Mouse (Mus musculus): ENCODE data around the gene Ggact. TPM values are rescaled to one million over a fixed set of nuclear protein-coding genes. Genes with fewer than 3 reads are reported as not detected.

Ggact gene
- total RNA-seq, 2 experiments from 2014 or later = 28.9 to 30.4 TPM

- no peak for DNase-seq (ENCODE audit: extremely low spot score in 1 of 2, low spot score in 1 of 2)
Observed at GRCm38 (mm10) chr14:122766448-122766847, 147.1 kb downstream of the Ggact start.

Other genes starting within 250 kb of the Ggact start
- gene Tmtc4, start 70.3 kb upstream of the Ggact start, total RNA-seq (2021) = 10 to 100 TPM; 22.8 to 24.4 TPM

Measured in layer of hippocampus, postnatal 25 days (tissue).